Mouse (Mus musculus) left cerebral cortex, postnatal 36 days (tissue): ENCODE data around the gene Tada2a. TPM values are rescaled to one million over a fixed set of nuclear protein-coding genes. Genes with fewer than 3 reads are reported as not detected.
A peak's percentile ranks its signal among the peaks of the same experiment; 100 is the strongest.

Source experiments
- DNase-seq, 2 experiments: peaks; one replicate each; pipeline ENCODE4 v3.0.0; 2021 to 2022; ENCODE audit warnings: low spot score in 2 of 2, mixed read lengths in 1 of 2
- intact Hi-C: fragments of 180-260 bp; cut with DNase I; formaldehyde crosslinking; loops from one replicate; pipeline ENCODE4 v1.15.1; 2025
- total RNA-seq, 2 experiments: library from RNA; stranded (reverse); gene quantifications; 2 replicates each; pipeline ENCODE4 v1.2.3; 2021

The Tada2a gene
- 10 to 100 TPM; 35.2 to 40.4 TPM for total RNA-seq

GRCm38 (mm10) chr11:84128943-84129798, at the start of gene Tada2a, which contains the start of gene Acaca:
Gene Tada2a (minus strand): TSS chr11:84129600.
Gene Acaca (plus strand): TSS chr11:84129672.
- intact Hi-C loops = loop anchor here (1.0 kb wide), 1 partner anchor 61 kb away; no protein-coding TSS in a partner anchor

GRCm38 (mm10) chr11:84178571-84178970, 49.2 kb upstream of the Tada2a start:
- intact Hi-C loops = no loop called here
- no peak for DNase-seq

More at GRCm38 (mm10) chr11:84128943-84129798, at the start of gene Tada2a, which contains the start of gene Acaca:
- DNase-seq = peak; percentile 82 to 88

DNA sequence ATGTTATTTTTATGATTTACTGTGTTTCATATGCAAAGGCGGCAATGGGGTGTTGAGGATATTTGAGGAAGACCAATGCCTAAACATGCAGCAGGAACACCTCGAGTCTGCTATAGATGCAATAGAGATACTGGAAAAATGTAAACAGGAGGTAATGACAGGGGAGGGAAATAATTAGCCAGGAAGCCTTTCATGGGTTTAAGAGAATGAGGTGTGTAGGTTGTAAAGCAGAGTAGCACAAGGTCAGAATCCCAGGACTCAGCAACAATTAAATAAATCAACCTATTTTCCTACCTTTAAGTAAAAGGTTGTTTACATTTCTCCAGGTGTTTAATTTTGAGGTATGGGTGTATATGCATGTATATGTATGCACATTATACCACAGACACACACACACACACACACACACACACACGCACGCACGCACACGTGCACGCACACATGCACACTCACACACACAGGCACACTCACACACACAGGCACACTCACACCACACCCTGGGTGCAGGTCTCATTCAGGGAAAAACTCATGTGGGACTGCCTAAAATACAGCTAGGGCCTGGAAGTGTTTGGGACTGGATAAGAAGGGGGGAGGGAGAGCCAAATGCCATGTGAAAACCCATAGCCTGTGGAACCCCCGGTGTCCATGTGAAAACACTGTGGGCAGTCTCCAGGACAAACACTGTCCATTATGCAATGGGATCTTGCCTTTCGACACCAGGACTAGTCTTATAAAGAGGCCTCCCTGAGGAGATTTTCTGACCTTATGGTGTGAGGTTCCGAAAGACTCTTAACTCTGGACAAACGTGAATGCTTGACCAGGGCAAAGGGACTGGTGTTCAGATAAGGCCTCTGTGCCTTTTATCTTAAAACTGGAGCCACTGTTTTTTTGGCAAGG, 43.4 kb upstream of the Tada2a start:
- intact Hi-C loops = no loop called here
- no peak for DNase-seq

DNA sequence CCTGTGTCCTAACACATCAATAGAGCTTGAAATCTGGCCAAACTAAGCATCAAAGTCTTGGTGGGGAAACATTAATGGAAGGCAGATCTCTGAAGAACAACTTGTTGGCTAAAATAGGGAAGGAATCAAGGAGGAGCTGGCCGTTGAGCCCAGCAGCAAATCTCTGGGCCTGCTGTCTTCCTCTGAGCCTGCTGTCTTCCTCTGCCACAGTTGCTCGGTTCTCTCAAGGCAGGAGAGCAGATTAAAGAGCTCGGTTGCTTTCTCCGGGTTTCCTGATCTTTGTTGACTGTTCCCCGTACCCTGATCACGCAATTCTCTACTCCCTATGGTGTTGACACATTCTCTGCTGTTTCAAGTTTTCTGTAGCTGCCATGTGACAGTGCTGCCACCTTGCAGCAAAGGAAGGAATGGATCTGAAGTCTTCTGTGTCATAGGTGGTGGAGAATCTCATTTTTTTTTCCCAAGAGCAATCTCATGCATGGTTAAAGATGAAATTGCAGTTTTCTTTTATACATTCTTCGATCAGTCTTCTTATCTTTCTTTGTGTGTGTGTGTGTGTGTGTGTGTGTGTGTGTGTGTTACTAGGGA, 39.4 kb upstream of the Tada2a start:
- intact Hi-C loops = loop anchor here (2.0 kb wide), 1 partner anchor 28 kb away; no protein-coding TSS in a partner anchor
- peak; percentile 21 to 27 for DNase-seq

DNA sequence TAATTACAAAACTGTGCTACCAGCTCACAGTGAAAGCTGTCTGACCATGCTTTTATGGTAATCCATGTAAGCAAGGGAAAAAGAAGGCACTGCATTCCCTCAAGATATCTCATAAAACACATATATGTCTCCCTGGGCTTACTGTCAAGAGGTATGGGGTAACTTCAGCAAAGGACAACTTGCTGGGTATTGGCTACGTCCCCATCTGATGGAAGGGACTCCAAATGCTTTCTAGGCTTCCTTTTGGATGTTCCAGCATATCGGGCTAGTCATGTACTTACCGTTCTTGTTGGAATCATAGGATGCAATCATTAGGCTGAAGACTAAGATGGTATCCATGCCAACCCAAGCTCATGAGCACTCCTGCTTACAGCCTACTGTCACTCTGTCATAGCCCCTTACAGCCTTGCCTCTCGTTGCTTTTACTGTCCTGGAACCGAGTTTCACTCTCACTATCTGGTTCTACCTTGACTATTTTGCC, 37.7 kb upstream of the Tada2a start, which contains the start of gene Gm11437:
Gene Gm11437 (minus strand): TSS at position 431 of the 481 bp plus-strand sequence.
- no peak for DNase-seq
- intact Hi-C loops = no loop called here

GRCm38 (mm10) chr11:84164561-84164960, 35.2 kb upstream of the Tada2a start:
- intact Hi-C loops = no loop called here
- DNase-seq = no peak

DNA sequence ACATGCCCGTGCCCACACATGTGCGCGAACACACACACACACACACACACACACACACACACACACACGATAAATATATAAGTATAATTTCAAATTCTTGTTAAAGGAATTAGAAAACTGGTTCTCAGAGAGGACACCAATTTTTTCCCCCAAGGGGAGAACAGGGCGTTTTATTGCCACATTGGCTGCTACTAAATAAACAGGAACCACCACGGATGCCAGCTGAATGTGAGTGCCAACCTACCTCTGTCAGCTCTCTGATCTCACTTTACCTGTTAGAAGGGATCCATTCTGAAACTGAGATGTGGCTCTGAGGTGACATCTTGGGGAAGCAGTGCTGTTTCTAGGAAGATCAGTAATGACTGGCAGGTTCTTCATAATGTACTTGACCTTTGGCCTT, 34.7 kb upstream of the Tada2a start:
- DNase-seq = no peak
- intact Hi-C loops = no loop called here

- no peak for DNase-seq
- intact Hi-C loops = no loop called here
Measured at GRCm38 (mm10) chr11:84156535-84157262, 27.3 kb upstream of the Tada2a start.

- intact Hi-C loops = no loop called here
- no peak for DNase-seq
Measured at GRCm38 (mm10) chr11:84150884-84151283, 21.5 kb upstream of the Tada2a start.

GRCm38 (mm10) chr11:84146081-84146480, 16.7 kb upstream of the Tada2a start:
- intact Hi-C loops = no loop called here
- no peak for DNase-seq

DNA sequence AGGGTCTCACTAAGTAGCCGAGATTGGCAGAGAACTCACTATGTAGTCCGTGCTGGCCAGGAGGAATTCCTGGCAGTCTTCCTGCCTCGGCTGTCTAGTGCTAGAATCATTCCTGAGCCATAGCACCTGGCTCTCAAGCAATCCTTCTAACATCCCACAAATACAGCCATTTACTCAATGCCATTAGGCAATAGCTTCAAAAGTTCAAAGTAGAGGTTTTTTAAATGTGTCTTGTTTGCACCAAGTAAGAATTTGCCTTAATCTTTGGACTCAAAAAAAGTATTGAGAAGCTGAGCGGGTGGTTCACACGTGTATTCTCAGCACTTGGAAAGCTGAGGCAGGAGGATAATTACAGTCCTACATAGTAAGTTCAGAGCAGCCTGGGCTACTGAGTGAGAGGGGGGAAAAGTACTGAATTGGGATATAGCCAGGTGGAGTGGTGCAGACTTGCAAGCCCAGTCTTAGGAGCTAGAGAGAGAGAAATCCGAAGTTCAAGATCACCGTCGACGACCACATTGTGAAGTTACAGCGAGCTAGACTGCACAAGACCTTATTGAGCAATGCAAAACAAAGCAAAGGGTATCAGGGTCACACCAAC, 15.9 kb upstream of the Tada2a start:
- no peak for DNase-seq

DNA sequence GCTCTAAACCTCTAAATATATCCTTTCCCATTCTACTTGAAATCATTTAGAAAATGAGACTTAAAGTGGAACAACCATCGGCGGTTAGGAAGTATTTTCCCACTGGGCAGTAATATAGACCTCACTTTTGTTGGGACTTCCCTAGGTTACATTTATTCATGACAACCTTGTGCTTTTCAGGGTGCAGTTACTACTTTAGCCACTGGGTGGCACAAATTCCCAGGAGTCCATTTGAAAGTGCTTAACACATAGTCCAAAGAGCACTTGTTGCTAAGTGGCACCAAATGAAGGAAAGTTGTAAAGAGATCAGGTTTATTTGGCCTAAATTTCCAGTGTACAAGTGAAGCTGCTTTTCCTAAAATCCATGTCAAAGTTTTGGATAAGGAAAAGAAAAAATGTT, 12.4 kb upstream of the Tada2a start:
- intact Hi-C loops = loop anchor here (2.0 kb wide), 1 partner anchor 27 kb away; no protein-coding TSS in a partner anchor
- peak in 1 of 2 experiments; percentile 20 for DNase-seq

More for the DNA sequence above, 15.9 kb upstream of the Tada2a start:
- intact Hi-C loops = no loop called here

GRCm38 (mm10) chr11:84136453-84136852, 7.1 kb upstream of the Tada2a start:
- DNase-seq = no peak
- intact Hi-C loops = no loop called here

GRCm38 (mm10) chr11:84134331-84134860, 5.0 kb upstream of the Tada2a start:
- intact Hi-C loops = no loop called here
- DNase-seq = no peak

DNA sequence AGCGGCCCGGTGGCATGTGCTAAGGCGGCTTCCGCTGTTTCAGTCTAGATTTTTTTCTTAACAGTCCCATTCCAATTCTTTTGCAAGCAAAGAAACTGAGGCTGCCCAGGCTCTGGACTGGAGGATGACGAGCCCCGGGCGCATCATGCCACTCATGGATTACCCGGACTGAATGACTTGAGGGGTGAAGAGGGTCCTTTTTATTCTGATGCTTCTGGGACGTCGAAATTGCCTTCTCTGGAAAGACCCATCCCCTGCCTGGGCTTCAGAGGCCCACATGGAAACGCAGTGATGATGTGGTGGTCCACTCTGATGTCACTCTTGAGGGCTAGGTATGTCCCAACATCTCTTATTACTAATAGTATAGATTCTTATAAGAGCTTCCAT, 392 bp upstream of the Tada2a start:
- no peak for DNase-seq
- intact Hi-C loops = loop anchor here (1.0 kb wide), 1 partner anchor 61 kb away; no protein-coding TSS in a partner anchor

GRCm38 (mm10) chr11:84127977-84128376, 1.4 kb downstream of the Tada2a start:
- intact Hi-C loops = no loop called here
- no peak for DNase-seq

DNA sequence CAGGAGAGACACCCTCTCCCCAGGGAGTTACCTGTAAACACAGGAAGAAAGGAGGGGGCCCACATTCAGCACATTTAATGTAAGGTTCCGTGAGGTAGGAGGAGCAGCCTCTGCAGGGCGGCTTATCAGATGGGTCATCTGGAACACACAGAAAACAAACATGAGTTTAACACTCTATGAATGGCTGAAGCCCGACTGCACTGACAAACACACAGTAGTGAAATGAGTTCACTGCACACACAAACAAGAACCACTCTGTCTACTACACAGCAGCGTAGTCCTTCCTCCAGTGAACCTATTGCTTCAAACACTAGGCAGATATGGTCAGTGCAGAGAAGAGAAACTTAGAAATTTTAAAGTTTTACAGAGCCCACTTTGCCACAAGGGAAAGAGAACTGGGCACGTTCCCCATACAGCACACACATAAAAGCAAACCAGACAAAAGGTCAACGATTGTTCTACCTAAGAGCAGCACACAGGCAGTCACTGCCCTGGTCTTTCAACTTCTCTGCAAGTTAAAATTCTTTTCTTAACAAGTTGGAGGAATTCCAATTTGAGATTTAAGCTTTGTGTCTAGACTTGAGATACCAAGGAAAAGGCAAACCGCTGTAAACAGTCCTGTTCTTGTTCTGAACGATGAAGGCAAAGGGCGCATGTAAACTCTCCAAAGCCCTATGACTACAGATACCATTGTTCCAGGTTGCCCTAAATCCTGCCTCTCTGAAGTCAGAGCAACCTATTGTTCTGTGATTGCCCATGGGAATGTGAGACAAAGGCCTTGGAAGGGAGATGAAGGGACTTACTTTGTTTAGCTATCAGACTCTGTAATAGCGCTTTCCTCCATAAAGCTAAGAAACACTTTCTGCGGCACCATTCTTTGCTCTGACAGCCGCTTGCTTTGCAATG, 8.1 kb downstream of the Tada2a start:
- intact Hi-C loops = no loop called here
- DNase-seq = no peak
